Mouse (Mus musculus): ENCODE measurements around the gene Tspan9. TPM values are rescaled to one million over a fixed set of nuclear protein-coding genes. Genes with fewer than 3 reads are reported as not detected.

The Tspan9 gene
- polyA plus RNA-seq (2012; rRNA removed): 255 and 312 TPM in 2 replicates

DNA sequence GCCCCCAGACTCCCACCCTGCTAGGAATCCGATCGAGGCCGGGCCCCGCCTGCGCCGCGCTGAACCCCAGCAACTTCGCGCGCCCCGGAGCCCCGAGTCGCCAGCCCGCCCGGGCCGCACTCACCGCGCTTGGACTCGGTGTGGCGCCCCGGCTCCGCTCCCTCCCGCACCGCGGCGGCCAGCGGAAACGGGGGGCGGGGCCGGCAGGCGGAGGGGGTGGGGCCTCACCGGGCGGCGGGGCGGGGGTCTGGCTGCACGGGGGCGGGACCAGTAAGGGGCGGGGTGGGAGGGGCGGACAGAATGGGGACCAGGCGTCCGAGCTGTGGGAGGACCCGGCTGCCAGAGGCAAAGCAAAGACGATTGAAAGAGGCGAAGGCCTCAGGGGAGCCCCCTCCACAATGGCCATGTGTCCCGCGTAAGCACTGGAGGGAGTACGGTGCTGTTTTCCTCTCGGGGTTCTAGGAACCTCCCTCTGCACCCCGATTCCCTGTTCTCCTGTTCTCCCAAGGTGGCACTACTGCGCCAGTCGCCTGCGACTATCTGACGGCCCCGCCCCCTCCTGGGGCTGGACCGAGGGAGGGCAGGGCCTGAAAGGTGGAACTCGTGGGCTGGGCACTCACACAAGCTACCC is at the start of gene Tspan9:
Tspan9 (minus strand) TSS at position 205 of the 631 bp plus-strand sequence.
- Histone ChIP-seq H3K4me1 (ENCODE audit: control insufficient read depth, insufficient read depth, low read length) (peaks cover 2% of the 10 kb centered on the region; the same call in 1 of the 2 replicates), H3K4me3 (replicated peaks; ENCODE audit: extremely low read depth, low read depth, low read length) (peak within 1 kb of the TSS; percentile 81)
- DNase-seq: peak; percentile 84
- 2% methylated on average over 52 of the region's 56 CpGs for WGBS
- 0 out of 2 replicates have a peak, but pooled peaks have one; percentile 34 for TF ChIP-seq POLR2A (IDR thresholded peaks at IDR 0.05; ENCODE audit: borderline replicate concordance, extremely low read depth, low read depth, low read length)
- no peak for TF ChIP-seq CTCF (IDR thresholded peaks at IDR 0.05; ENCODE audit: insufficient read depth, low read length)

DNA sequence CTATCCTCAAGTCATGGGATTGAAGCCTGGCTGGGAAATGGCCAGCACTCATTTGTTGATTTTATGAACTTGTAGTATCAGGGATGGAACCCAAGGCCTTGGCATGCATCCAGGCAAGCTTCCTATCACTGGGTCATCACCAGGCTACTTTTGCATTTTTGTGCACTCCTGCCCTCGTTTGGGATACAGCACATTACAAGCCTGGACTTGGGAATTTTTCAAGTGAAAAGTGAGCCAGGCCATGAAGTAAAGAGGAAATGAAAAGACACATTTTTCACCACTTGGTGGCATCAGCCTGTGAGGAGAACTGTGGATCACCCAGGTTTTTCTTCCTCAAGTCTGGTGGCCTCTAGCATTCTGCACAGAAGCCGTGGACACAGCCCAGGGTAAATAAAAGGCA is 40.1 kb upstream of the Tspan9 start:
- TF ChIP-seq CTCF (IDR thresholded peaks at IDR 0.05; ENCODE audit: insufficient read depth, low read length): no peak
- Histone ChIP-seq H3K4me3 (replicated peaks; ENCODE audit: extremely low read depth, low read depth, low read length) (no peak overlapping the region), H3K4me1 (ENCODE audit: control insufficient read depth, insufficient read depth, low read length) (no peaks in the 10 kb centered on the region)
- 40% methylated on average over 2 of the region's 2 CpGs for WGBS
- DNase-seq: no peak

DNA sequence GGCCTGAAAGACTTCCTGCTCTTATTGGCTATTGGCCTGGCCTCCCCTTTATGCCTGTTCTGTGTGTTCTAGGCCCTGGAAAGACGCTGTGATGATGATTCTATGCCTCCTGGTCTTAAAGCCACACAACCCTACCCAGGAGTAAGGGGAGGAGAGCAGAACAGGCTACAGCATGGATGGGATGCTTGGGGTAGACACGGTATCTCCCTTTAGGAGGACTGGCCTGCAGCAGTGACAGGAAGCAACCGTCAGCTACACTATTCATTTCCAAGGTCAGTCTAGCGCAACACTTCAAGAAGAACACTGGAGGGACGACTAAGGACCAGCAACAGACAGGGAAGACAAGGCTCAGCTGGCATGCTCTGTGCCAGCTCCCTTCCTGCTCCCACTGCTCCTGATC is 37.8 kb upstream of the Tspan9 start:
- Histone ChIP-seq H3K4me1 (ENCODE audit: control insufficient read depth, insufficient read depth, low read length) (no peaks in the 10 kb centered on the region), H3K4me3 (replicated peaks; ENCODE audit: extremely low read depth, low read depth, low read length) (no peak overlapping the region)
- WGBS: 38% methylated on average over 5 of the region's 5 CpGs
- no peak for TF ChIP-seq CTCF (IDR thresholded peaks at IDR 0.05; ENCODE audit: insufficient read depth, low read length)
- no peak for TF ChIP-seq POLR2A (IDR thresholded peaks at IDR 0.05; ENCODE audit: borderline replicate concordance, extremely low read depth, low read depth, low read length)
- no peak for DNase-seq

DNA sequence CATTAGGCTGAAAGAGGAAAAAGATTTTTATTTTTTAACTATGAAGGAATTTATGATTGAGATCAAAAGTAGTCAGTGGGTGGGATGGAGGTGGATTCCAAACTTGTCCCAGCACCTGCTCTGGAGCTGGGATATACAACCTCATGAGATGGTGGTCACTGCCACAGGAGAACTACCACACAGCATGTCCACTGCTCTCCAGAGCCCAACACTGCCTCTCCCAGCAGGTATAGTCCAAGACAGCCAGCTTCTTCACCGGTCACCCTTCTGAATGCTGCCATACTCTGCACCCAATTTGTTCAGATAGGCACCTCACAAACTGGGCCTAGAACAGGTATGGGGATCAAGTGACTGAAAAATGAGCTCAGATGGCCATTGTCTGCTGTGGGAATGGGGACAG is 36.3 kb upstream of the Tspan9 start:
- Histone ChIP-seq H3K4me1 (ENCODE audit: control insufficient read depth, insufficient read depth, low read length) (no peaks in the 10 kb centered on the region), H3K4me3 (replicated peaks; ENCODE audit: extremely low read depth, low read depth, low read length) (no peak overlapping the region)
- no peak for DNase-seq
- WGBS: 100% methylated on average over 1 of the region's 1 CpGs
- TF ChIP-seq POLR2A (IDR thresholded peaks at IDR 0.05; ENCODE audit: borderline replicate concordance, extremely low read depth, low read depth, low read length): no peak
- TF ChIP-seq CTCF (IDR thresholded peaks at IDR 0.05; ENCODE audit: insufficient read depth, low read length): no peak

DNA sequence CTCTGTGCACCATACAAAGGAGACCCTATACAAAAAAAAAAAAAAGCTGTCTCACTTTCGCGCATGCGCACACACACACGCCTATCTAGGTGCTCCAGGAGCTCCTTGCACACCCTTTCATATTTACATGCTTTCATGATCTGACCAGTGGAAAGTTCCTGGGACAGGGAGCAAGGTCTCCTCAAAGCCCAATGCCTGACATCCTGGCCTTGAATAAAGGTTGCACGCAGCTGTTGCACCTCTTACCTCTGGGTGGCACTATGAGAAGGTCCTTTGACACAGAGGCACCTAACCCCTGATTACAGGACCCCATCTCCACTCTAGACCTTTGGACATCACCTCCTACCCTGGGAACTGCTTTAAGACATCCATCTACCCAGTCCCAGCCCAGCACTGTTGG is 35.9 kb upstream of the Tspan9 start:
- no peak overlapping the region for H3K4me3 ChIP-seq (replicated peaks; ENCODE audit: extremely low read depth, low read depth, low read length)
- 85% methylated on average over 5 of the region's 5 CpGs for WGBS
- TF ChIP-seq CTCF (IDR thresholded peaks at IDR 0.05; ENCODE audit: insufficient read depth, low read length) (no peak), POLR2A (IDR thresholded peaks at IDR 0.05; ENCODE audit: borderline replicate concordance, extremely low read depth, low read depth, low read length) (no peak)
- H3K4me1 ChIP-seq (ENCODE audit: control insufficient read depth, insufficient read depth, low read length): no peaks in the 10 kb centered on the region
- no peak for DNase-seq

GRCm38 (mm10) chr6:128178681-128179080 is 35.3 kb upstream of the Tspan9 start:
- DNase-seq: no peak
- Histone ChIP-seq H3K4me1 (ENCODE audit: control insufficient read depth, insufficient read depth, low read length) (no peaks in the 10 kb centered on the region), H3K4me3 (replicated peaks; ENCODE audit: extremely low read depth, low read depth, low read length) (no peak overlapping the region)
- 87% methylated on average over 2 of the region's 2 CpGs for WGBS
- TF ChIP-seq CTCF (IDR thresholded peaks at IDR 0.05; ENCODE audit: insufficient read depth, low read length) (no peak), POLR2A (IDR thresholded peaks at IDR 0.05; ENCODE audit: borderline replicate concordance, extremely low read depth, low read depth, low read length) (no peak)

GRCm38 (mm10) chr6:128168785-128169679 is 25.6 kb upstream of the Tspan9 start:
- Histone ChIP-seq H3K4me1 (ENCODE audit: control insufficient read depth, insufficient read depth, low read length) (no peaks in the 10 kb centered on the region), H3K4me3 (replicated peaks; ENCODE audit: extremely low read depth, low read depth, low read length) (no peak overlapping the region)
- DNase-seq: peak; percentile 30
- TF ChIP-seq CTCF (IDR thresholded peaks at IDR 0.05; ENCODE audit: insufficient read depth, low read length) (no peak), POLR2A (IDR thresholded peaks at IDR 0.05; ENCODE audit: borderline replicate concordance, extremely low read depth, low read depth, low read length) (no peak)
- 52% methylated on average over 6 of the region's 6 CpGs for WGBS

GRCm38 (mm10) chr6:128165564-128165963 is 22.2 kb upstream of the Tspan9 start:
- DNase-seq: no peak
- Histone ChIP-seq H3K4me3 (replicated peaks; ENCODE audit: extremely low read depth, low read depth, low read length) (no peak overlapping the region), H3K4me1 (ENCODE audit: control insufficient read depth, insufficient read depth, low read length) (no peaks in the 10 kb centered on the region)
- WGBS: 50% methylated on average over 2 of the region's 2 CpGs
- TF ChIP-seq POLR2A (IDR thresholded peaks at IDR 0.05; ENCODE audit: borderline replicate concordance, extremely low read depth, low read depth, low read length) (no peak), CTCF (IDR thresholded peaks at IDR 0.05; ENCODE audit: insufficient read depth, low read length) (no peak)

- no peak for DNase-seq
- 77% methylated on average over 8 of the region's 8 CpGs for WGBS
- no peaks in the 10 kb centered on the region for H3K4me1 ChIP-seq (ENCODE audit: control insufficient read depth, insufficient read depth, low read length)
- no peak overlapping the region for H3K4me3 ChIP-seq (replicated peaks; ENCODE audit: extremely low read depth, low read depth, low read length)
- TF ChIP-seq POLR2A (IDR thresholded peaks at IDR 0.05; ENCODE audit: borderline replicate concordance, extremely low read depth, low read depth, low read length) (no peak), CTCF (IDR thresholded peaks at IDR 0.05; ENCODE audit: insufficient read depth, low read length) (no peak)
These were observed 21.2 kb upstream of the Tspan9 start for GRCm38 (mm10) chr6:128164632-128165031.
